Mouse (Mus musculus) adrenal gland, adult 2 months (tissue): ENCODE measurements around the gene Impdh2. TPM values are rescaled to one million over a fixed set of nuclear protein-coding genes. Genes with fewer than 3 reads are reported as not detected.

ENCODE experiments used
- DNase-seq: peaks from one replicate; pipeline ENCODE4 v3.0.0; 2021
- long read RNA-seq: library from polyadenylated mRNA; stranded (forward); transcript quantifications from one replicate; pipeline ENCODE4 v2.0.0, GENCODE M21; 2021
- polyA plus RNA-seq: library from polyadenylated mRNA; depleted of rRNA; stranded (reverse); fragments of >200 nt; gene quantifications from 2 replicates; pipeline ENCODE4 v1.2.3, GENCODE M21; 2012; rRNA removed
- total RNA-seq, 2 experiments: library from RNA; stranded (reverse); gene quantifications; 2 replicates each; pipeline ENCODE4 v1.2.3; 2021

Gene Impdh2
- total RNA-seq = 100 to 1,000 TPM in 1 of 2 experiments, 10 to 100 TPM in 1; 75.6 to 123 TPM
- 93.8 and 121 TPM in 2 replicates for polyA plus RNA-seq
- long read RNA-seq, transcript Impdh2-201 (14 exons, 1,858 nt) = major isoform, 47 of 56 reads
- long read RNA-seq, partial matches to known transcripts = 2 of 56 reads
- long read RNA-seq, other reads (novel, unspliced or antisense) = 6 of 56 reads

DNA sequence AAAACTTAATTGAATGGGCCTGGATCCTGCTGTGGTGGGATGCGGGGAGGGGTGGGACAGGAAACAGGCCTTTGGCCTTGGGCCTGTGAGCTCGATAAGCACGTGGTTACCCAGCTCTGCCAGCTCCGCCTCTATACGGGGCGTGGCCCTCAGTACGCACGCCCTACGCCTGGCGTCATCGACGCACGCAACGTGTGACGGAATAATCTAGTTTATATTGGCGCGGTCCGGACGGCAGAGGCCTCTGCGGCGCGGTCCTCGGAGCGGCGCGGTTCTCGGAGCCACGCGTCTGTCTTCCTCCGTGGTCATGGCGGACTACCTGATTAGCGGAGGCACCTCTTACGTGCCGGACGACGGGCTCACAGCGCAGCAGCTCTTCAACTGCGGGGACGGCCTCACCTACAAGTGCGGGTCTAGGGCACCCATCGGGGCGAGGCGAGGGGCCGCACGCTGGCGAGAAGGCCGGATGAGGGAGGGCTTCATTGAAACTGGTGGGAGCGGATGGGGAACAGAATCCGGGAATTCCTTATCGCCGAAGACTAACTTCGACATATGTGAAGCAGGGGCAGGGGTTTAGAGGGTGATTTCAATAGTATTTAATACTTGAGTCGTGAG, at the start of gene Impdh2:
TSS of gene Impdh2 (plus strand) at position 60 of the 615 bp plus-strand sequence.
- peak; percentile 96 for DNase-seq

DNA sequence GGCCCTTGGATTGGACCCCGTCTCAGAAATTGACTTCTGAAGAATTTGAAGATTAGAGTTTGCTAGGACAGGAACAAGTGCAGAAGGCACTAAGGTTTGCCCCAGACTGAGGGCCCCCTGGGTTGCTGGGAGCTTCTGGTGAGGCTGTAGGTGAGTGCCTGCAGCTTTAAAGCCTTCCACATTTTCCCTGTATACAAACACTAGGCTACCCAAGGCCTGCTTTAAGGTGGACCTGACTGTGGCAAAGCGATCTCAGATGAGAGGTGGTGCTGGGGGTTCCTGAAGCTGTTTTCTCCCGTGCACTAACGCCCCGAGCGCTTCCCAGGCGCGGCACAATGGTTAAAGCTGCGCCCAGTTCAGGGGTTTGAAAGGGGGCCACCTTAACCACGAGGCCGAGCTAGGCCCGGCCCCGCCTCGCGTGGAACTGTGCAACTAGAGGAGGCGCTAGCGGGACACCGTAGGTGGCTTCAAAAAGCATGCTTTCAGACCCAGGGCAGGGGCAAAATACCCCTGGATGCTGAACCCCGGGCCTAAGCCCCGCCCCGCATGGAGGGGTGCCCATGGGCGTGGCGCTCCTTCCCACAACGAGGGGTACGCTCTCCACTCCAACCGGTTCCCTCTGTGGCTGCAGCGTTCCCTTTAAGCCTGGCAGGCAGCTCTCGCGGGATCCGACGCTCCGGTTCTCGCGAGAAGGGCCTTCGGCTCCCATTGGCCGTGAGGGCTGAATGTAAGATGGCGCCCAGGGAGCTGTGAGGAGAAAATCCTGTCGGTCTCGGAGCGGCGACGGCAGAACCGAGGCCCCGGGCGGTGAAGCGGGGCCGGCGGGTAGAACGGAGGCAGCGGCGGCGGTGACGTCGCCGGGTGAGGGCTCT, 43.5 kb upstream of the Impdh2 start, which contains the start of gene Qrich1:
TSS of gene Qrich1 (plus strand) at position 427 of the 872 bp plus-strand sequence.
- DNase-seq = peak; percentile 97

DNA sequence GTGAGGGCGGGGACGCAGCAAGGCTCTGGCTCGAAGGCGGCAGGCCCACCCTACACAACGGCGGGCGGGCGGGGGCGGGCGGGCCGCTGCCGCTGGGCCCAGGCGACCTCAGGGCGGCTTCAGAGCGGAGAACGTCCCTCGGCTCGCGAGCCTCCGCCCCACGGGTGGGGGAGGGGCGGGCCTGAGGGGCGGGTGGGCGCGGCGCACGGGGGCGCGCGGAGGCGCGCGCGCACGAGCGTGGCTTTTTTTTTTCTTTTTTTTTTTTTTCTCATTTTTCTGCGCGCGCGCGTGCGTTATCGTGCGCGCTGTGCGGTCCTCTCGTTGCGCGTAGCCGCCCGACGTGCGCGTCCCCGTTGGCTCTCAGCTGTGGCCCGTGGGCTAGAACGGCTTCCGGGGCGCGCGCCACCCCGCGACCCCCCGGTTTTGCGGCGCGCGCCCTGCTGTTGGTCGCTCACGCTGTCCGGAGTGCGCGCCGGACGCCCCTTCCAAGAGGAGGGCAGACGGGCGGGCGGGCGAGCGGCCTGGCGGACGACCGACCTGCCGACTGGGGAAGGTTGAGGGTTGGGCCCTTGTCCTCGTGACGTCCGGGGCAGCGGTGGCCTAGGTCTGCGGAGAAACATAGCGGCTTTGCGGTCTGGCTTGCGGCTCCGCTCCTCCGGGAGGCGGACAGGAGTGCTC, 42.7 kb upstream of the Impdh2 start:
- DNase-seq = peak; percentile 92

DNA sequence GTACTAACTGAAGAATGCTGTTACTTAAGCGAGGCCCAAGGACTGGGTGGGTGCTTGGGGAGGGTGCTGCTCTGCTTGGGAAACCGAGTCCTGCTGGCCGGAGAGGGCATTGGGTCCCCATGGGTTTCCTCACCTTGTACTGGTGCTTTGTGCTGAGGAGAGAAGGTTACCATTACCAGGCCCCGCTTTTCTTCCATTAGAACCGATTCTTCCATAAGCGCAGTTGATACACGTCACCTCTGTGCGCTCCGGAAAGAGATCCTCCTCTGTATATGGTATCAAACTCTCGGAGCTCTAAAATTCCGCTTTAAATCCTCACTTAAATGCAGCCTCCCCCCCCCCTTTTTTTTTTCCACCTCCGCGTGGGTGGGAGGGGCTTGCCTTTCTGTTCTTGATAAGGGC, 42.2 kb upstream of the Impdh2 start:
- no peak for DNase-seq

DNA sequence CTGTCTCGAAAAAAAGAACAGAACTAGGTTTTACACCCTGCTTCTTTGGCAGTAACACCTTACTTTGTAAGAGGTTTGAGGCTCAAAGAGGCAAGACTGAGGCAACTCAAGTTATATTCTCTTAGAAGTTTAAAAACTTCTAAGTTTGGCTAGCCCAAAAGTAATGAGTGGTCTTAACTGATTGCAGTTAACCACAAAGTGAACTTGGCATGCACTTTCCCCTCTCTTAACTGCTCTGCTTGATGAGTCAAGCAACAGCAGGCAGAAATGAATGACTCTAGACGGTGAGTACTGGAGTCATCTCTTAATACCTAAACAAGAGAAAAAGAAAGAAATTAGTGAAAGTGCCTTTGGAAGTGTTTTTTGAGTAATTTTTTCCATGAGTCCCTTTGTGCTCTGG, 38.5 kb upstream of the Impdh2 start:
- DNase-seq = no peak

DNA sequence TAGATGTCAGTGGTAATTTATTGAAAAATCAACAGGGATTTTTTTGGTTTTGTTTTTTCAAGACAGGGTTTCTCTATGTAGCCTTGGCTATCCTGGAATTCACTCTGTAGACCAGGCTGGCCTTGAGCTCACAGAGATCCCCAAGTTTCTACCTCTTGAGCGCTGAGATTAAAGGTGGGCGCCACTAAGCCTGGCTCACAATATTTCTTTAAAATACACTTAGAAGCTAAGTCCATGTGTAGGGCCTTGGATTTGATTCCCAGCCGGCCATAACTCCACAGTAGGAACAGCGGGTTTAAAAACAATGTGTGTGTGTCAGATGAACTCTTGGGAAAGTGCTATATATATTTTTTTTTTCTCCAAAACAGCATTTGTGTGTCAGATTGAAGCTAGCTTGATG, 36.7 kb upstream of the Impdh2 start:
- no peak for DNase-seq

DNA sequence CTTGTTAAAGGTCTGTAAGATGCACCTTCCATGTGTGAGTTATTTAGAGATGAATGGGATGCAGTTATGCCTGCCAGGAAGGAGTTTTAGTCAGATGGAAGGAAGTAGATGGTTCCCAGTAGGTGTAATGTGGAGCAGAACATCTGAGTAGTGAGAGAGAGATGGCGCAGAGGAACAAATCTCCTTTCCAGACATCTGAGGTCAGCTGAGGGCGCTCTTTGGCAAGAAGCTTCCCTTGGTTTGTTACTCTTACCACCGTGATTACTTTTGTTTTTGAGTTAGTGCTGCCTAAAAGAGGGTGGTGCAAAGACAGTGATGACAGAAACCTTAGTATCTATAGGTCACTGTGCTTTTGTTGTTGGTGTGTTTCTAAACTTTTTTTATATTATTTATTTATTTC, 34.7 kb upstream of the Impdh2 start:
- DNase-seq = no peak

DNA sequence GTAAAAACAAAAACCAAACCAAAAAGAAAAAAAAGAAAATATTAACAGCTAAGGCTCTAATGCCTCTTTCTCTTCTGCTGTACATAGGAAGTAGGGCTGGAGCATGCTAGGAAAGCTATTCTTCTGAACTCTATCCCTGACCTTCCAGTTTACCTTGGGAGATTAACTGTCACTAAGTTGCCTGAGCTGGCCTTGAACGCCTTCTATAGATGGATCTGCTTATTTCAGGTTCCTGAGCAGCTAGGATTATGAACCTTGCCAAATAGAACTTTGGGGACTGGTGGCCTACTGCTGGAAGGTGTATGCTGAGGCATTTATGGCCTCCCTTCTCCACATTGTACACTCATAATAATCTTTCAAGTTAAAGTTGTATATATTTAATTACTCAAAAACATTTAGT, 29.1 kb upstream of the Impdh2 start:
- DNase-seq = no peak

DNA sequence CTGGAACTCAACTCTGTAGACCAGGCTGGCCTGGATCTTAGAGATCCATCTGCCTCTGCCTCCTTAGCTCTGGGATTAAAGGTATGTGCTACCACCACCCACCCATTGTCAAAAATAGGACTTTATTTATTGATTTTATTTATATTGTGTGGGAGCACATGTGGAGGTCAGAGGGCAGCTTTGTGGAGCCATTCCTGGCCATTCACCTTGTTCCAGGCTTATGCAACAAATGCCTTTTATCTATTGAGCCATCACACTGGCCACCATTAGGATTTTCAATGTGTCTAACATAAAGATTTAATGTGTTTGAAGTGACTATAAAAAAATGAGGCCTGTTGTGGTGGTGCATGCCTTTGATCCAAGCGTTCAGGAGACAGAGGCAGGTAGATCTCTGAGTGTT, 28.6 kb upstream of the Impdh2 start:
- no peak for DNase-seq

DNA sequence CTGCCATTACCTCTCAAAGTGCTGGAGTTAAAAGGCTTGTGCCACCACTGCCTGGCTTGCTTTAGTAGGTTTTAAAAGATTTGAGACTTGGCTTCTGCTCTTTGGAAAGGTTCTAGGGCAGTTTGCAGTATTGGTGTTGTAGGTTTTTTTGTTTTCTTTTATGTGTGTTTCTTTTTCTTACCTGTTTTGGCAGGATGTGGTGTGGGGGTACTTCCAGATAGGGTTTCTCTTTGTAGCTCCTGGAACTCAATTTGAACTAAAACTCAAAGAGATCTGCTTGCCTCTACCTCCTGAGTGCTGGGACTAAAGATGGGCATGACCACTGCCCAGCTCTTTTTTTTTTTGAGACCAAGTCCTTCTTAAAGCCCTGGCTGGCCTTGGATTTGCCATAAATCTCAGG, 19.2 kb upstream of the Impdh2 start:
- DNase-seq = no peak

DNA sequence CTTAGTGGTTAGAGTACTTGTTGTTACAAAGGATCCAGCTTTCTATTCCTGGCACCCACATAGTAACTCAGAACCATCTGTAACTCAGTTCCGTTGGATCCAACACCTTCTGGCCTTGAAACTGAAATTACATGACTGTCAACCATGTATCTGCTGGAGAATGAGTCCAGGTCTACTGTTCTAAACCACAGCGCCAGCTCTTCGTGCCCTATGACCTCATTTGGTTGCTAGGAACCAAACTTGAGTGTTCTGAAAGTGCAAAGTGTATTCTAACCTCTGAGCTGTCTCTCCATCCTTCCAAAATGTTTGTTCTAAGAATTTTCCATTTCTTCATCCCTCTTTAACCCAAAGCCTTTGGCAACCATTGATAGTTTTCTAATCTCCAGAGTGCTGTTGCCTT, 14.1 kb upstream of the Impdh2 start:
- no peak for DNase-seq

DNA sequence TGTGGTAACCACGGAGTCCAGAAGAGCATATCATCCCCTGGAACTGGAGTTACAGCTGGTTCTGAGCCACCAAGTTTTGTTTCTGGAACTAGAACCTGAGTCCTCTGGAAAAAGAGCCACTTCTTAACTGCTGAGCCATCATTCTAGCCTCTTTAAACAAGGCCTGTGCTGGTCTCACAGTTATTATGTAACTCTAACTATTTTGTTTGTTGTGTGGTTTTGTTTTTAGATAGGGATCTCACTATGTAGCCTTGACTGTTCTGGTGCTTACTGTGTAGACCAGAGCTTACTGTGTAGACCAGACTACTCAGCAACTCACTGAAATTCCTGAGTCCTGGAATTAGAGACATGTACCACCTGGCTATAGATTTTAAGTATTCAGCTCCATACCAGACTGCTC, 13.2 kb upstream of the Impdh2 start:
- no peak for DNase-seq

DNA sequence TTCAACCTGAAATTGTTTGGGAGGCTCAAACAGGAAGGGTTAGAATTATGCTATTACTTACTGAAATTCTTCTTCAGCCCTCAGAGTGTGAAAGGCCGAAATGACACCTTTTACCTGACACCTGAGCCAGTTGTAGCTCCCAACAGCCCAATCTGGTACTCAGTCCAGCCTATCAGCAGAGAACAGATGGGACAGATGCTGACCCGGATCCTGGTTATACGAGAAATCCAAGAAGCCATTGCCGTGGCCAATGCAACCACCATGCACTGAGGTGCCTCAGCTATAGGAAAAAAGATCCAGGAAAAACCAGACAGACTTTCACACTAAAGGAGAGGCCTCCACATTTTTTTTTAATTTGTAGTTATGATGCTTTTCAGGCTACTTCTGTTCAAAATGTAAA, 917 bp upstream of the Impdh2 start:
- DNase-seq = no peak

DNA sequence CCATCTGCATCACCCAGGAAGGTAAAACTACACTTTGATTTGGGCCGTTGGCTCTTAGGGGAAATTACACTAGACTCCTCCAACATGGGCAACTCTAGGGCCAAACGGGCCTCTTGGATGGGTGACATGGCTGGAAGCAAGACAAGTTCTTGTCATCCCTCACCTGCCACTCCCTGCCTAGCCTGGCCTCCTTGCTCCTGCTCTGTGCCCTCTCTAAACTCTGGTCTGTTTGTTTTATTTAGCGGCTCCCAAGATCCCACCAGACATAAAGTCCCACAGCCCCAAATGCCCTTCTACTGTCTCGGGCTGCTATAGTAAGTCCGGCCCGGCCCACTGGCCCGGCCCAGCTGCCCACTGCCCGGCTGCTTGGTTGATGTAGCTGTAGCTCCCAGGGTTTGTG, 3.6 kb downstream of the Impdh2 start:
- no peak for DNase-seq

DNA sequence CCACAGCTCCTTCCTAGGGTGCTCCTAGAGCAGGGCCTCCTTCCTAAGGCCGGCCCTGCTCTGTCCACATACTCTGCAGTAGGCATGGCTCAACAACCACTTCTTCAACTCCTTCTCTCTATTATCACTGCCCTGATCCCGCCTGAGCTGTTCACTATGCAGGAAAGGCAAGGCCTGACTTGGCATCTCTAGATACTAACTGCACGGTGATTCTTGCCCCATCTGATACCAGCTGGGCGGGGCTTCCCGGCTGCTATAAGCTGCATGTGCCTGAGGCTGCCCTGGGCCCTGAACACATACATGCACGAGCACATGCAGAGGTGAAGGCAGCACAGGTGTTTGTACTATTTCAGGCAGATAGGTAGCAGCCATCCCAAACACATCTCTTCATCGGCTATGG, 4.0 kb downstream of the Impdh2 start:
- DNase-seq = no peak

DNA sequence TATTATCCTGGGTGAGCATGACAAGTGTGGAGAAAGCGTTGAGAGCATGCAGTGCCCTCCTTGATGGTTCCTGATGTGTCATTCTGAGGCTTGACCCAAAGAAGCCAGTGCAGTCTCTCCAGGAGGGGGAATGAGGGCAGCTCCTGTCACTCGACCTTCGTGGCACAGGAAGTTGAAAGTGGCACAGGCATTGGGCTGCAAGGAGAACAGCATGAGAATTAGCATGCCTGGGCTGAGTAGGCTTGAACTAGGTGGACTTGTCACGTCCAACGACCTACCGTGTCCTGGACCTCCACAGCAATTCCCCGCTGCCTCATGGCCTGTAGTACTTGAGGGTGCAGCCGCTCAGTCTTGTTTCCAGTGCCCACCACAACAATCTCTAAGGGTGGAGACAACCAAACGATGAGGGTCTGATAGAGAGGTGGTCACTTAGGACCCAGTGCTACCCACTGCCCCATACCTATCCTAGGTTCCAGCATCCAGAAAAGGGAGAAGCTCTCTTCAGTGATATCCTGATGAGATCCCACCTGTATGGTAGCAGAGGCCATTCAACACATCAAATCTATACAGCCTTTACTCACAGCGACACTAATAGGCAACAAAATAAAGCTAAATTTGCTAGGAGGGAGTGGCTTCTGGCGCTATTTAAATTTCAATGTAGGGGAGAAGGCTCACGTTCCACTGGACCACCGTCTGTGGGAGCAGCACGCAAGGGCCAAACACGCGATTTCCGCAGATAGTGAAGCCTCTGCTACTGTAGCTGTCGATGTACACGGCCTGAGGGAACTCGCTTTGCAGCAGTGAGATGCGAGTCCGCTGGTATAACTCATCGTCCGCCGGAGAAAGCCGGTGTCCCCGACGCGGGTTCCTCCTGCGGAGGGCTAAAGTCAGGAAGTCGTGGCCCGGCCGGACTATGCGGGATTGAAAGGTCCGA, 6.1 kb downstream of the Impdh2 start:
- peak; percentile 46 for DNase-seq

DNA sequence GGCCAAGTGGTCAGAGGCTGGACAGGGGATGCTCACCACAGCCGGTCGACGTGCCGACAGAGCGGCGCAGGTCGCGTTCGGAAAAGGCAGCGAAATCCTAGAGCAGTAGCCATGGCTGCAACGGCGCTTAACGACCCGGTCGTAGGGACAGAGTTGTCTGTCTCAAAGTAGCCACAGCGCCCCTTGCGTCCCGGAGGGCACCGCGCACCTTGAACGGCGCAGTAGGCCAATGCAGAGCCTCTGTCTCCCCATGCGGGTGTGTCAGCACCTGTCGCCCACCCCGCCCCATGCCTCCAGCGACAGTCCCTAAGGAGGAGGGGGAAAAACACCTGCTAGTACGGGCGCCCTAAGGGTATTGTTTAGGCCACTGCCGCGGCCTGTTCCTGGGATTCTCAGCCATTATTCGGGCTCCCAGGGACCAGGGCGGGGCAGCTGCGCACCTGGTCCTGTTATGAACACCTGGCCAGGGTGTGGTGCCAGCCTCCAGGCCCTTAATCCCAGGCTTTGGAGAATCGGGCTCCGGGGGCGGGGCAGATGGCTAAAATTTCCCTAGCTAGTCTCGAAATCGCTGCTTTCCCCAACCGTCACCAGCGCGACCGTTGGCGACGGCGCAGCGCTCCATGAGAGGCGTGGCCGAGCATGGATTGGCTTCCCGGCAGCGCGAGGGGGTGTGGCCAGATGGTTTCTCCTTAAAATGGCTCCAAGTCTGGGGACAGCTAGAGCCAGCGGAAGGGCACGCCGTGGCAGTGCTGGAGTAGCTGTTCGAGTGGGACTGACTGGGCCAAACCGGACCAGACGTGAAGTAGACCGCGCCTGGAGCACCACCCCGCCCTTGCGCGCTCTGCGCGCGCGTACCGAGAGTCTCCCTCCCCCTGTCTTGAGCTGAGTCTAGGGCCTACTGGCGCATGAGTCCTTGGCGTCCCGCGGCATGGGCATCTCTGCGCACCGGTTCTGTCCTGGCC, 7.0 kb downstream of the Impdh2 start, which contains the start of gene Ndufaf3:
TSS of gene Ndufaf3 (minus strand) at position 620 of the 962 bp plus-strand sequence.
- DNase-seq = peak; percentile 98

DNA sequence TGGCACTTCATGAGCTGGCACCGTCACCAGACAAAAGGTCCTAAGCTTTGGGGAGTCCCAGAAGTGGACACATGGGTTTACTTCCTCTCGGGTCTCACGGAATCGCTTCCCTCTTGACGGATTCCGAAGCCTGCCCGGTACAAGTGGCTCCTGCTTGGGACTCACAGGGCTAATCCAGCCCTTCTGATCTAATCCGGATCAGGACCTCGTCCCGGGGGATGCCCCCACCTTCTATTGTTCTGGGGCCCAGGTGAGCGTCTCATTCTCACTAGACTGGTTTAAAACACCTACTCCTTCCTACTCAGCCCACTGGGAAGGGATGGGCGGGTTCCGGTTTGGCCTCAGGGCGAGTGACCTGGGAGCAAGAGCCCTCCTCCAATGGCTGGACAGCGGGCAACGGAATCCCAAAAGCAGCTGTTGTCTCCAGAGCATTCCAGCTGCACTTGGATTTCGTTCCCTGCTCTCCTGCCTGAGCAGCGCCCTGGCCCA, 7.9 kb downstream of the Impdh2 start:
- DNase-seq = peak; percentile 49

DNA sequence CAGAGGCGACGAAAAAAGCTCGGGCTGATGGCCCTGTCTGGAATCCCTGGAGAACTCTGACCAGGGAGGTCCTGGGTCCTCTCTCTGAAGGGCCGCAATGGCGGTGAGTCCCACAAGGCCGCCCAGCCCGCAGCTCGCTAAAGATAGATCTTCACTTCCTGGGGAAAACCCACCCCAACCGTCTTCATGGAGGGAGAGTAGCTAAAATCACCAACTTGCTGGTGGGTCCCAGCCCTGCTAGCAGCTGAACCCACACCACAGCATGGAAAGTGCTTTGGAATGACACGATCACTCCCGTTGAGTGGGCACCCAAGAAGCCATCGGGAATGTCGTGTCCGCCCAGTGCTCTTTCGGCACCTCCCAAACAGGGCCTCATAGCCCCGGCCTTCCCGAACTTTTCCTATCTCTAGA, 8.4 kb downstream of the Impdh2 start:
- no peak for DNase-seq
